33 mouse cellular contexts compared by ENCODE assay signal in genomic region chr19:55147568-55147967, GRCm38 (mm10). TPM values are rescaled to one million over a fixed set of nuclear protein-coding genes. Genes with fewer than 3 reads are reported as not detected.
A peak's percentile ranks its signal among the peaks of the same experiment; 100 is the strongest.
DNase-seq lines count a peak whose midpoint lies in the region; ATAC-seq lines count a peak whose summit lies in the region.
"Had no signal": no experiment of that assay in that cellular context is flagged by ENCODE, and none has a peak within 500 bp of the region (broad histone marks: within the 10 kb centered on the region; RNA-seq: fewer than 3 reads in every experiment).

No protein-coding gene starts in this region.

- H3K27ac ChIP-seq in hindbrain, embryonic 10.5 days, result peak overlapping the region; percentile 59
- H3K27ac ChIP-seq in hindbrain, embryonic 13.5 days, result no peak overlapping the region
- H3K27ac ChIP-seq in midbrain, embryonic 10.5 days (replicated peaks), result peak overlapping the region; percentile 57
- no peak overlapping the region for H3K27ac ChIP-seq in midbrain, embryonic 15.5 days
- H3K27ac ChIP-seq: embryonic facial prominence, embryonic 12.5 days; embryonic facial prominence, embryonic 15.5 days; heart, adult 2 months; heart, embryonic 10.5 days; heart, embryonic 13.5 days; hindbrain, embryonic 14.5 days; hindbrain, postnatal 0 days had no signal

- no peaks in the 10 kb centered on the region for H3K9me3 ChIP-seq in hindbrain, embryonic 10.5 days
- H3K9me3 ChIP-seq in hindbrain, embryonic 13.5 days, result no peaks in the 10 kb centered on the region
- peaks cover 5% of the 10 kb centered on the region; the same call in 1 of the 2 replicates for H3K9me3 ChIP-seq in midbrain, embryonic 10.5 days (replicated peaks)
- no peaks in the 10 kb centered on the region for H3K9me3 ChIP-seq in midbrain, embryonic 15.5 days
- H3K9me3 ChIP-seq: embryonic facial prominence, embryonic 15.5 days; heart, embryonic 10.5 days had no signal

- H3K9ac ChIP-seq in hindbrain, embryonic 13.5 days, result no peak overlapping the region
- no peak overlapping the region for H3K9ac ChIP-seq in midbrain, embryonic 15.5 days
- H3K9ac ChIP-seq: embryonic facial prominence, embryonic 12.5 days; embryonic facial prominence, embryonic 15.5 days; forebrain, postnatal 0 days; heart, embryonic 13.5 days; hindbrain, embryonic 14.5 days had no signal

- no peak for ATAC-seq in hindbrain, embryonic 13.5 days (ENCODE audit: low FRiP score)
- ATAC-seq in midbrain, embryonic 15.5 days (replicated peaks), result no peak
- no peak for ATAC-seq in erythroid progenitor cell, adult 5-6 weeks (replicated peaks; ENCODE audit: low FRiP score, poor library complexity, severe bottlenecking)
- ATAC-seq: activated CD4-positive, CD25-positive, alpha-beta regulatory T cell, adult 4 months; CD4-positive, CD25-positive, alpha-beta regulatory T cell, adult 4 months; forebrain, embryonic 14.5 days; forebrain, postnatal 0 days; hindbrain, postnatal 0 days; inflammation-experienced regulatory T-cells, adult 6 months had no signal

- WGBS in hindbrain, embryonic 10.5 days, result 76% methylated on average over 9 of the region's 9 CpGs
- 77% methylated on average over 9 of the region's 9 CpGs for WGBS in hindbrain, embryonic 13.5 days
- WGBS in midbrain, embryonic 10.5 days, result 84% methylated on average over 9 of the region's 9 CpGs
- 82% methylated on average over 9 of the region's 9 CpGs for WGBS in midbrain, embryonic 15.5 days

- H3K4me1 ChIP-seq in hindbrain, embryonic 10.5 days (replicated peaks), result peaks cover 36% of the 10 kb centered on the region
- H3K4me1 ChIP-seq in hindbrain, embryonic 13.5 days (replicated peaks), result peaks cover 19% of the 10 kb centered on the region
- H3K4me1 ChIP-seq in midbrain, embryonic 10.5 days, result peaks cover 41% of the 10 kb centered on the region
- H3K4me1 ChIP-seq in midbrain, embryonic 15.5 days, result peaks cover 10% of the 10 kb centered on the region; the same call in 1 of the 2 replicates

- H3K4me2 ChIP-seq in hindbrain, embryonic 13.5 days, result no peak overlapping the region
- no peak overlapping the region for H3K4me2 ChIP-seq in midbrain, embryonic 15.5 days
- H3K4me2 ChIP-seq: embryonic facial prominence, embryonic 12.5 days; embryonic facial prominence, embryonic 15.5 days; heart, embryonic 13.5 days; hindbrain, embryonic 14.5 days had no signal

- H3K4me3 ChIP-seq in hindbrain, embryonic 10.5 days, result no peak overlapping the region
- no peak overlapping the region for H3K4me3 ChIP-seq in hindbrain, embryonic 13.5 days
- no peak overlapping the region for H3K4me3 ChIP-seq in midbrain, embryonic 10.5 days
- no peak overlapping the region for H3K4me3 ChIP-seq in midbrain, embryonic 15.5 days
- H3K4me3 ChIP-seq: embryonic facial prominence, embryonic 12.5 days; embryonic facial prominence, embryonic 15.5 days; heart, adult 2 months; heart, embryonic 10.5 days; heart, embryonic 13.5 days had no signal

- no peak for DNase-seq in hindbrain, embryonic 10.5 days (ENCODE audit: low spot score)
- no peak for DNase-seq in midbrain, embryonic 10.5 days (ENCODE audit: low spot score)
- peak; percentile 74 for DNase-seq in testis, postnatal 10 days (ENCODE audit: low spot score)
- DNase-seq: adrenal gland, adult 8-10 months; adrenal gland, postnatal 25 days; cerebellum, adult 18-20 months; cerebellum, adult 9-10 months; cerebellum, postnatal 14 days; forebrain, postnatal 0 days; gastrocnemius, postnatal 10 days; gastrocnemius, postnatal 36 days; heart, adult 2 months; kidney, adult 11 months had no signal

- no peaks in the 10 kb centered on the region for H3K27me3 ChIP-seq in hindbrain, embryonic 10.5 days (ENCODE audit: insufficient read depth, poor library complexity, severe bottlenecking)
- H3K27me3 ChIP-seq in hindbrain, embryonic 13.5 days, result no peaks in the 10 kb centered on the region
- no peaks in the 10 kb centered on the region for H3K27me3 ChIP-seq in midbrain, embryonic 10.5 days (ENCODE audit: low read depth, poor library complexity, severe bottlenecking)
- H3K27me3 ChIP-seq in midbrain, embryonic 15.5 days (replicated peaks), result no peaks in the 10 kb centered on the region
- H3K27me3 ChIP-seq: embryonic facial prominence, embryonic 12.5 days; embryonic facial prominence, embryonic 15.5 days; heart, embryonic 13.5 days had no signal

- no peaks in the 10 kb centered on the region for H3K36me3 ChIP-seq in hindbrain, embryonic 10.5 days
- H3K36me3 ChIP-seq in hindbrain, embryonic 13.5 days, result no peaks in the 10 kb centered on the region
- no peaks in the 10 kb centered on the region for H3K36me3 ChIP-seq in midbrain, embryonic 10.5 days
- no peaks in the 10 kb centered on the region for H3K36me3 ChIP-seq in midbrain, embryonic 15.5 days (replicated peaks)
- H3K36me3 ChIP-seq: embryonic facial prominence, embryonic 12.5 days; embryonic facial prominence, embryonic 15.5 days; heart, embryonic 10.5 days; heart, embryonic 13.5 days had no signal

RNA-seq across cellular contexts. Expression of gene Gpam, which starts 20.5 kb away (rescaled TPM):
- 20.1 and 20.5 TPM in 2 replicates for polyA plus RNA-seq in hindbrain, embryonic 10.5 days (2016; fragmentation: Nextera tagmentation; extraction: Ambion mirVana)
- 22.5 and 22.8 TPM in 2 replicates for polyA plus RNA-seq in hindbrain, embryonic 13.5 days (2015; fragmentation: Nextera tagmentation; extraction: Ambion mirVana)
- 21.9 and 28.5 TPM in 2 replicates for polyA plus RNA-seq in midbrain, embryonic 10.5 days (2016; fragmentation: Nextera tagmentation; extraction: Ambion mirVana)
- 24.6 and 25.8 TPM in 2 replicates for polyA plus RNA-seq in midbrain, embryonic 15.5 days (2015; fragmentation: Nextera tagmentation; extraction: Ambion mirVana)
- total RNA-seq in erythroid progenitor cell, adult 5-6 weeks (2015; ENCODE audit: low replicate concordance), result 2.1 and 4.0 TPM in 2 replicates
- total RNA-seq in erythroid progenitor cell, adult 5-6 weeks (2017; ENCODE audit: low replicate concordance), result 3.9 and 4.2 TPM in 2 replicates

RNA-seq across cellular contexts. Expression of gene Tectb, which starts 33.0 kb away (rescaled TPM):
- not detected in 2 replicates for polyA plus RNA-seq in hindbrain, embryonic 10.5 days (2016; fragmentation: Nextera tagmentation; extraction: Ambion mirVana)
- 0.45 and 0.75 TPM in 2 replicates for polyA plus RNA-seq in hindbrain, embryonic 13.5 days (2015; fragmentation: Nextera tagmentation; extraction: Ambion mirVana)
- 0.12 TPM in 1 of 2 replicates, not detected in the other for polyA plus RNA-seq in midbrain, embryonic 10.5 days (2016; fragmentation: Nextera tagmentation; extraction: Ambion mirVana)
- 0.22 and 0.46 TPM in 2 replicates for polyA plus RNA-seq in midbrain, embryonic 15.5 days (2015; fragmentation: Nextera tagmentation; extraction: Ambion mirVana)
- total RNA-seq in erythroid progenitor cell, adult 5-6 weeks (2015; ENCODE audit: low replicate concordance), result not detected in 2 replicates
- total RNA-seq in erythroid progenitor cell, adult 5-6 weeks (2017; ENCODE audit: low replicate concordance), result not detected in 2 replicates
- total RNA-seq: common myeloid progenitor, adult 5-6 weeks; forebrain, postnatal 0 days; gastrocnemius, adult 18-20 months; granulocyte monocyte progenitor cell, adult 5-6 weeks; hematopoietic stem cell, adult 5-6 weeks; MEL had no signal
- polyA plus RNA-seq: activated CD4-positive, CD25-positive, alpha-beta regulatory T cell, adult 4 months; C2C12; CD4-positive, CD25-positive, alpha-beta regulatory T cell, adult 4 months; heart, embryonic 13.5 days; heart, embryonic 16.5 days; inflammation-experienced regulatory T-cells, adult 6 months had no signal

Comparison
In these comparisons a context has a peak if more than half of its experiments do, and no peak if none do; other contexts are left out.
1. H3K27ac ChIP-seq: peak in hindbrain, embryonic 10.5 days (single experiment) and midbrain, embryonic 10.5 days (single experiment); none in hindbrain, embryonic 13.5 days (single experiment) and midbrain, embryonic 15.5 days (single experiment).